Mouse (Mus musculus): ENCODE data around the gene Slc43a3.

Gene Slc43a3

DNA sequence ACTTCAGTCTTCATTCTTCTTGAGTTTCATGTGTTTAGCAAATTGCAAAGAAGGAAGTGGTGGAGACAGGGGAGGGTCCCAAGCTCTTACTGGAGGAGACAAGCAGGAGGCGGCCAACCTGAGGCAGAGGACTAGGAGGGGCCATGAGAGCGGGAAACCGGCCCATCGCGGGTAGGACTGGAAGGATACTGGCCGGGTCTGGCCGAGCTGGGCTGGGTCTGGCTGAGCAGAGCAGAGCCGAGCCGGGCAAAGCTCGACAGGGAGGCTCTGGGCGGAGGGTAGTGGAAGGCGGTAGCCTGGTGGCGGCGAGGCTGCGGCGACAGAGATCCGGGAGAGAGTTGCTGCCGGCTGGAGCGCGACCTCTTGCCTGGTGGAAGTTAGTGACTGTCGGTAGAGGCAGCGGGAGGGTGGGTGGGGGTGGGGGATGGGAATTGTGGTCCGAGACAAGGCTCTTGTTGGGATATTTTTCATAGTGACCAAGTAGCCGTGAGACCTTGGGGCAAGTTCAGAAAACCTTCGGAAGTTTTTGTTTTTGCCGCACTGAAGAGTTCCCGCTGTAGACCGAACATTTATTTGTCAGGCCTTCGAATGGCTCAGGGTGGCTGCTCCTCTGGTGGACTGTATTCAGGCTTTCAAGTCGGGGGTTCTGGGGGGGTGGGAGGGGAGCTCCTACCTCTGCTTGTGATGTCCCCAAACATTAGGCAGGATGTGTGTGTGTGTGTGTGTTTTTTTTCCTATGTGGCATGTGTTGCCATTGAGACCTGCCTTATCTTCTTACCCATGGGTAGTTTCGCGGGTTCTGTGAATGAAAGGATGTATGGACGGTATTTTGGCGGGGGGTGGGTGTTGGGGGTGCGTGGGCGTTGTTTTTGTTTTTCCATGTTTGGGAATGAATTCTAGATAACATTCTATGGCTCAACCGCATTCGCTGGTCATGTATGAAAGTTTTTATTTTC, at the start of gene Slc43a3:
Slc43a3 (plus strand) TSS at position 106 of the 956 bp plus-strand sequence.
- CTCF ChIA-PET: interaction anchor here in 3 of 4 experiments (0.6 to 1.3 kb wide), 3 partner anchors 47 to 157 kb away, joined by 4 to 5 read pairs (median 4); no protein-coding TSS in a partner anchor
- POLR2A ChIA-PET: interaction anchor here (0.5 to 1.4 kb wide), 9 partner anchors 14 to 482 kb away, joined by 3 to 5 read pairs (median 3); partner anchors contain the start of genes P2rx3 (in 1 of the 4), Ssrp1 (in 1 of the 4) and Tnks1bp1 (in 1 of the 4)

GRCm38 (mm10) chr2:84886821-84887281, 49.5 kb upstream of the Slc43a3 start:
- CTCF ChIA-PET: interaction anchor here in 3 of 4 experiments (0.6 to 4.2 kb wide), 14 partner anchors 11 to 59 kb away, joined by 3 to 108 read pairs (median 6); no protein-coding TSS in a partner anchor

GRCm38 (mm10) chr2:84887411-84888271, 48.7 kb upstream of the Slc43a3 start:
- ChIA-PET CTCF (interaction anchor here (0.6 to 3.7 kb wide), 9 partner anchors 12 to 135 kb away, joined by 3 to 108 read pairs (median 4); no protein-coding TSS in a partner anchor), POLR2A (interaction anchor here in 2 of 4 experiments (0.8 to 1.2 kb wide), 4 partner anchors 19 to 77 kb away, joined by 4 to 6 read pairs (median 4); no protein-coding TSS in a partner anchor)

More at GRCm38 (mm10) chr2:84886821-84887281, 49.5 kb upstream of the Slc43a3 start:
- POLR2A ChIA-PET: interaction anchor here in 2 of 4 experiments (0.8 to 2.5 kb wide), 7 partner anchors 17 to 161 kb away, joined by 4 to 15 read pairs (median 6); partner anchors contain the start of gene Tnks1bp1 (in 1 of the 2)

DNA sequence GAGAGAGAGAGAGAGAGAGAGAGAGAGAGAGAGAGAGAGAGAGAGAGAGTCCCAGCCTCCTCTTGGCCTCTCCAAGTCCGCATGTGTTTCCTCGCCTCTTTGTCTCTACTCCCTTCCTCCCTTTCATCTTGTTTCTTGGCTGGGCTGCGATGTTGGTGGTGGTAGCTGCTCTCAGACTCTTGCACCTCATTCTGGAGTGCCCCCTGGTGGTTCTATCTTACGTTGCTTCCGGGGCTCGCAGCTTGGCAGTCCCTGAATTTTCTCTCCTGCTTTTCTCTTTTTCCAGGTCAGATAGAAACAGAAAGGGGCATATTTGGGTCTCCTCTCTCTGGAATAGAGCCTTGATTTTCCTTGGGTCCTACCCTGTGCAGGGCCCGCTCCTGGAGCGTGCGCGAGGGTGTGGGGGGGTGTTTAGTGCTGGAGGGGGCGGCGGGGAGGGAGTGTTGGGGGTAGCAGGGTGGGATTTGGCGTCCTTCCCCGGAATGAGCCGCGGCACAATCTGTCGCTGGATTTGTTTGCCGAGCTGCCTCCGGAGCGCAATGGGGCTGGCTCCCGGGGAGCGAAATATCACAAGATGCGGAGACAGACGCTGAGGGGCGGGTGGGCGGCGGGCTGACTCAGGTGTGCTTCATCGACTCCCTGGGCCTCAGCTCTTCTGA, 47.6 kb upstream of the Slc43a3 start:
- CTCF ChIA-PET: interaction anchor here (0.5 to 3.7 kb wide), 55 partner anchors 8 to 435 kb away, joined by 3 to 108 read pairs (median 5); partner anchors contain the start of genes Slc43a1 (in 2 of the 4), Ube2l6 (in 2 of the 4) and Tnks1bp1 (in 1 of the 4)

GRCm38 (mm10) chr2:84889316-84890044, 46.9 kb upstream of the Slc43a3 start:
- ChIA-PET CTCF (interaction anchor here (0.6 to 3.7 kb wide), 75 partner anchors 9 to 1165 kb away, joined by 3 to 108 read pairs (median 5); partner anchors contain the start of genes Slc43a1 (in 2 of the 4), Ube2l6 (in 2 of the 4), Itgav (in 1 of the 4) and Slc43a3 (in 1 of the 4)), POLR2A (interaction anchor here in 3 of 4 experiments (0.5 to 2.4 kb wide), 30 partner anchors 14 to 425 kb away, joined by 3 to 17 read pairs (median 4); partner anchors contain the start of genes Slc43a1 (in 2 of the 3), Timm10 (in 1 of the 3) and Tnks1bp1 (in 1 of the 3))

More for the DNA sequence above, 47.6 kb upstream of the Slc43a3 start:
- POLR2A ChIA-PET: interaction anchor here in 3 of 4 experiments (0.5 to 2.4 kb wide), 23 partner anchors 13 to 419 kb away, joined by 3 to 17 read pairs (median 4); partner anchors contain the start of genes Slc43a1 (in 2 of the 3), Timm10 (in 1 of the 3) and Tnks1bp1 (in 1 of the 3)

DNA sequence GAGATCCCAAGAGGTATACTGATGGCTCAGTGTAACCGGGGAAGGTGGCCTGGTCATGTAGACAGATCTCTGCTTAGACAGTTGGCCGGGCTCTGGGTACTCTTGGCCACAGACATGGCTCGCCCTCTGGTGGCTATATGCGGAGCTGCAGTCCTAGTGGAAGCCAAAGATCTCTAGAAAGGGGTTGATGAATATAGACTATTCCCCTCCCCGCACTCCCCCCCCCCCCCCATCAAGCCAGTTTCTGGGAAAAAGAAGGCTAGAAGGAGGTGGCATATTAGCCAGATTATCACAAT, 46.4 kb upstream of the Slc43a3 start:
- ChIA-PET POLR2A (interaction anchor here in 3 of 4 experiments (0.6 to 2.4 kb wide), 13 partner anchors 20 to 424 kb away, joined by 3 to 17 read pairs (median 4); partner anchors contain the start of gene Slc43a1 (in 1 of the 3)), CTCF (interaction anchor here (0.6 to 3.7 kb wide), 51 partner anchors 9 to 1166 kb away, joined by 3 to 108 read pairs (median 5); partner anchors contain the start of genes Itgav (in 1 of the 4), Slc43a1 (in 1 of the 4), Slc43a3 (in 1 of the 4) and Tnks1bp1 (in 1 of the 4))

- ChIA-PET CTCF (no interaction called here), POLR2A (no interaction called here)
These were observed 43.0 kb upstream of the Slc43a3 start for GRCm38 (mm10) chr2:84893359-84893758.

DNA sequence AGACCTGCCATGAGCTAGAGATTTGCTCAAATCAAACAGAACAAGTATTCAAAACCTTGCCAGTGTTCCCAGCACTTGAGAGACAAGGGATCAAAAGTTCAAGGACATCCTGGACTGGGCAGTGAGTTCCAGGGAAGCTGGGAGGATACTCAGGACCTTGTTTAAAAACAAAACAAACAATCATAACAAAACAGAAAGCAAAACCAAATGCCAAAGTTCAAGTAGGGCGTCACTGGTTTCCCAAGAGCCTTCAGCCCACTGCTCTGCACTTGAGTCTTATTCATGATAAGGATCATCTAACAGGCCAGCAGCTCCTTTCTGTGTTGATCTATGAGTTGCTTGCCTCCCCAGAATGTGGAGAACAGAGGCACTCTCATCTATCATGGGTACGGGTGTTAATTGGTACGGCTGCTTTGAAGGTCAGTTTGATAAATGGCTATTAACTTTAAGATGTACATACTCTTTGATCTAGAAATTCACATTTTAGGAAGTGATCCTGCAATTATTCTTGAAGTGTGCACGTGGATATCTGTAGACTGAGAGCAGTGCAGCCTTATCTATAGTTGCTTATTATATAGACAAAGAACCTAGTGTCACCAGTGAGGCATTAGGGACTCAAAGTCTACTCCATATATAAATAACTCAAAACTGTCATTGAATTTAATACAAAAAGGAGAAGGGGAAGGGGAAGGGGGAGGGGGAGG, 40.7 kb upstream of the Slc43a3 start:
- POLR2A ChIA-PET: interaction anchor here in 1 of 4 experiments (1.4 kb wide), 1 partner anchor 57 kb away, joined by 3 read pairs; the partner anchor contains the start of gene Slc43a1
- CTCF ChIA-PET: interaction anchor here in 1 of 4 experiments (0.7 kb wide), 2 partner anchors 27 to 1085 kb away, joined by 3 read pairs; no protein-coding TSS in a partner anchor

- CTCF ChIA-PET: interaction anchor here in 1 of 4 experiments (1.1 kb wide), 1 partner anchor 21 kb away, joined by 3 read pairs; no protein-coding TSS in a partner anchor
- POLR2A ChIA-PET: interaction anchor here in 1 of 4 experiments (1.0 kb wide), 1 partner anchor 28 kb away, joined by 3 read pairs; no protein-coding TSS in a partner anchor
These were observed 39.7 kb upstream of the Slc43a3 start for GRCm38 (mm10) chr2:84896686-84897085.

- CTCF ChIA-PET: interaction anchor here in 1 of 4 experiments (0.8 to 1.1 kb wide), 2 partner anchors 23 to 24 kb away, joined by 4 to 5 read pairs; no protein-coding TSS in a partner anchor
These were observed 23.7 kb upstream of the Slc43a3 start for GRCm38 (mm10) chr2:84912722-84913121.

DNA sequence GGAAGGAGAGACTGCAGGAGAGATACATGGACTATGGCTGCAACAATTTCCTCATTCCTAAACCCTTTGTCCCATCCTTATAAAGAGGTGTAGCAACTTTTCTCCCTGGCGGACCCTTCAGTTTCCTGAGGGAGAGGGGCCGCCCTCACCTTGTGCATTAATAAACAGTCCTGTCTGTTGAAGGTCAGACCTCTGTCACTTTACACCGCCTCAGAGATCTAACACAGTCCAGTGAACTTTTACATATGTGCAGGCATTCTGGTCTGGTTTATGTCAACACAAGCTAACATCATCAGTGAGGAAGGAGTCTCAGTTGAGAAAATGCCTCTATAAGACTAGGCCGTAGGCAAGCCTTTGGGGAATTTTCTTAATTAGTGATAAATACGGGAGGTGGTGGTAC, 22.5 kb upstream of the Slc43a3 start:
- POLR2A ChIA-PET: no interaction called here
- CTCF ChIA-PET: no interaction called here

More at GRCm38 (mm10) chr2:84912722-84913121, 23.7 kb upstream of the Slc43a3 start:
- POLR2A ChIA-PET: interaction anchor here in 3 of 4 experiments (0.6 to 1.2 kb wide), 3 partner anchors 29 to 422 kb away, joined by 3 read pairs; partner anchors contain the start of gene Timm10 (in 1 of the 3)

- POLR2A ChIA-PET: no interaction called here
- CTCF ChIA-PET: no interaction called here
These were observed 21.0 kb upstream of the Slc43a3 start for GRCm38 (mm10) chr2:84915330-84915729.

- CTCF ChIA-PET: interaction anchor here in 1 of 4 experiments (1.3 kb wide), 1 partner anchor 27 kb away, joined by 7 read pairs; no protein-coding TSS in a partner anchor
- POLR2A ChIA-PET: no interaction called here
These were observed 19.6 kb upstream of the Slc43a3 start for GRCm38 (mm10) chr2:84916548-84917320.

DNA sequence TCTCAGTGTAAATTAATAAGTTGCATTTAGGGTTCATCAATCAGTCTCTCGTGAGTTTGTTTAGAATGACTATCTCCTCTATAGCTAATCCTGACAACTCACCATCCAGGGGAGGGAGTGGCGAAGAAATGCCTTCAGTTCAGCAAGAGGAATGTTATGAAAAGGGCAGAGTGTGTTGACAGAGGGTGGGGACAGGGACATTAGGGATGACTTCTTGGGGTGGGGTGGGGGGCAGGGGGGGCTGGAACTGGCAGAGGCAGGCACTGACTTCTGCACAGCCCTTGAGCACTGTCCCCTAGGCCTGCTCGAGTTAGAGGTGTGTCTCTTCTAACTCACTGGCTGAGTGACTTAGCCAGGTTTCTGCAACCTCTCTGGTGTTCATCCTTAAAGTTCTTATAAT, 18.2 kb upstream of the Slc43a3 start:
- ChIA-PET CTCF (interaction anchor here in 1 of 4 experiments (1.6 kb wide), 1 partner anchor 50 kb away, joined by 6 read pairs; no protein-coding TSS in a partner anchor), POLR2A (no interaction called here)

DNA sequence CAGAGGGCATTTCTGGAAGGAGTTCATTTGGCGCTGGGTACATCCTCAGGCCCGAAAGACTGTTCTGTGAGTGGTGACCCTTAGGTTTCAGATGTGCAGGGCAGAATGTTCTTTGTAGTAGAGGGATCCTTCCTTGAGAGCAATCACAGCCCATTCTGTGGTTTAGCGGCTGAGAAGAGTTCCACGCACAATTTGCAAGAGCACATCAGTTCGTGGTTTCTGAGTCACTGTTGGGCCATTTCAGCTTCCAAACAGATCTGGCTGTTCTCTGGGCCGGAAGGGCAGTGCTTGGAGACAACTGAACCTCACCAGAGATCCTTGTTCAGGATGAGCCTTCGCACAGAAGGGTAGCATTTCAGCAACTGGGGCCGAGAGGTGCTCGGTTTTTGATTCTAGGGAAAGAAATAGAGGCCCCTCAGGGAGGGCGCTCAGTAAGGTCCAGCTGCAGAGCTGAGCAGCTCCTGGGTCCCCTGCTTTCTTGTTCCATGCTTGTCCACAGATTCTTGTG, 16.7 kb upstream of the Slc43a3 start:
- POLR2A ChIA-PET: no interaction called here
- CTCF ChIA-PET: interaction anchor here in 1 of 4 experiments (0.7 kb wide), 1 partner anchor 31 kb away, joined by 6 read pairs; no protein-coding TSS in a partner anchor

All from embryonic stem cell, embryonic (primary cell).